Mouse (Mus musculus) adrenal gland, postnatal 4 days (tissue): Measurements from ENCODE around the gene Lama1. TPM values are rescaled to one million over a fixed set of nuclear protein-coding genes. Genes with fewer than 3 reads are reported as not detected.
A peak's percentile ranks its signal among the peaks of the same experiment; 100 is the strongest.
"Not testable (repeated sequence)": the region's sequence is repeated elsewhere in the genome, so short reads cannot be mapped to it uniquely, and the experiment has no call there.

Source experiments
- DNase-seq, 2 experiments: peaks; one replicate each; pipeline ENCODE4 v3.0.0; 2021 to 2022; ENCODE audit warnings: low spot score in 2 of 2, mixed read lengths in 2 of 2
- total RNA-seq, 2 experiments: library from RNA; stranded (reverse); gene quantifications; 2 replicates each; pipeline ENCODE4 v1.2.3; 2021

The Lama1 gene
- total RNA-seq, 2 experiments from 2014 or later: 21.6 to 34.4 TPM

DNA sequence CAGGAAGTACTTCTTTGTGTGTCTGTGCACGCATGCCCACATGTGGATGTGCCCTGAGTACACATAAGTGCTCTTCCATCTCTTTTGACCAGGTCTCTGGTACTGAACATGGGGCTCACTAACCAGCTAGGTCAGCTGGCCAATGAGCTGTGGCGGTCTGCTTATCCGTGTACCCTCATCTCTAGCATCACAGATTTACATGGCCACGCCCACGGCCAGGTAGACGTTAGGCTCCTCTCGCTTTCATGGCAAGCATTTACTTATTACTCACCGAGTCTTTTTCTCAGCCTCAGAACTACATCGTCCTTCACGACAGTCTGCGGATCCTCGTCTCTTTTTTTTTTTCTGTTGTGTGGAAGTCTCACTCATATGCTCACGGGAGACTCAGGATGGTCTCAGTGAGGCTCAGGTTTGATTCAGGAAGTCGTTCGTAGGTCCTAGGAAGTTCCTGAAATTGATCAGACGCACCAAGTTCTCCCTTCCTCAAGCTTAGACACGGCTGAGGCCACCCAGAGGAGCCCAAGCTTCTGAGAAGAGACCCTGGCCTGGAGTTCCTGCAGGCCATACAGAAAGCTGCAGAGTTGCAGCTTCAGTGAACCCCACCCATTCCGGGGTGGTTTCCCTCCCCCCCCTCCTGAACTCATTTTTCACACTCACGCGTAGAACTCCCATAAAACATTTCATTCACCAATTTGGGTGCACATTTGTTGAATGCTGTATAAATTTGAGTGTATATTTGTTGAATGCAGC is 139.3 kb downstream of the Lama1 start:
- DNase-seq: no peak

DNA sequence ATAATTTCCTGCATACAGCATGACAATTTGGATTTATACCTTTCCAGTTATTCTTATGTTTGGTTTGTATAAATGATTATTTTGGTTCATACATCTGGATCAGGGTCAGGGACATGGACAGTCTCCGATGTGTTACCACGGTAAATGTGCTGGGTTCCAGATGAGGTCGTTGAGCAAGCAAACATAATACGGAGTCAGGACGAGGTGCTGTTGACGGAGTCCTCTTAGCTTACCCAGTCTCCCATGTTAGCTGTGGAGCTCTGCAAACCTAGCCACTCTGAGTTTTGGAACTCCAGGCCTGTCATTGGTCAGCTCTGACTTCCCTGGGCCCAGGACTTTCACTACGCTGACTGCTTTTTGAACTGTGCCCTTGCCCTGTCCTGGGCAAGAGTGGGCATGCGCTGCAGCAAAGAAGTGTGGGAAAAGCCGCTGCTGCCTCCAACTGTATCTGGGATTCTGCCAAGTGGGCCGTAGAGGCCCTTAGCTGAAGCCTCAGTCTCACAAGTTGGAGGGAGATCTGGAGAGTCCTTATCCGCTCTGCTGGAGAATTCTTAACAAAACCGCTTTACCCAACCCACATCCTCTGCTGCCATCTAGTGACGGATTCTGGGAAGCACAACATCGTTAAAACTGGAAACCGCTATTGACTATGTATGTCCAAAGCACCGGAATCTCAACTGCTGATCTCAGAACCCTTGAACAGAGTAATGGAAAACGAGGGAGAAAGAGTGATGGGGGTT is 140.5 kb downstream of the Lama1 start:
- peak in 1 of 2 experiments; percentile 43 for DNase-seq

- DNase-seq: no peak
Measured at GRCm38 (mm10) chr17:67838948-67839347, 141.9 kb downstream of the Lama1 start.

DNA sequence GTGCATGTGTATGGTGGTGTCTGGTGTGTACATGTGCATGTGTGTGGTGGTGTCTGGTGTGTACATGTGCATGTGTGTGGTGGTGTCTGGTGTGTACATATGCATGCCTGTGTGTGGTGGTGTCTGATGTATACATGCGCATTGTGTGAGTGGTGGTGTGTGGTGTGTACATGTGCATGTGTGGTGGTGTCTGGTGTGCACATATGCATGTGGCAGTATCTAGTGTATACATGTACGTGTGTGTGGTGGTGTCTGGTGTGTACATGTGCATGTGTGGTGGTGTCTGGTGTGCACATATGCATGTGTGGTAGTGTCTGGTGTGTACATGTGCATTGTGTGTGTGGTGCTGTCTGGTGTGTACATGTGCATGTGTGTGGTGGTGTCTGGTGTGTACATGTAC is 144.4 kb downstream of the Lama1 start:
- DNase-seq: not testable (repeated sequence)

- DNase-seq: no peak
Measured at GRCm38 (mm10) chr17:67861080-67861630, 164.1 kb downstream of the Lama1 start.

DNA sequence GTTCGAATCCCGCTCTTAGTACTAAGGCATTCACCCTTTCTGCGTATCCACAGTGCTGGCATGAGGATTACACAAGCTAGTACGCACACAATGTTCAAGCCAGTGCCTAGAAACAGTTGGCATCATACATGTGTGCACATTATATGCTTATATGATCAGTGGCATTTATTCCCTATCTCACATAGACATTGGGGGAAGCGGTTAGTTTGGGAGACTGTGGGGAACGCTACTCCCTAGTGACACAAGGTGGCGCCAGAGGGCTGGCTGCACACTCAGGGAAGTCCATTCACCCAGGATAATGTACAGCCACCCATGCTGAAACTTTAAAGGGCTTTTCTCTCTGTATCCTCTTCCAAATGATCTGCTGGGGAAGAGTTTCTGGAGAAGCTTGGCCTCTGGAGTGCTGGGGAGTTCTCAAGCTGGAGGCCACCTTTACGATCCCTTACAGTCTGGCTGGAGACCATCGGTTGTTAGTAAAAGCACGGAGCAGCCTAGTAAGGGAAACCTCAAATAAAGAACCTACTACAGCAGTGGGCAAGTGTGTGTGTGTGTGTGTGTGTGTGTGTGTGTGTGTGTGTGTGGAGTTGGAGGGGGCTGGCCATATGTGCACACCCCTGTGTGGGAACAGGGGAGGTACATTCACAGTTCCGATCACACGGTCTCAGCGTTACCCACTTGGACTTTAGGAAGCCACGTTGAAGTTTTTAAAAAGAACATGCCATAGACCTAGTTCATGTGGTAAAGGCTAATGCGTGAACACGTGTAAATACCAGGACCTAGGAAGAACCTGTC is 164.9 kb downstream of the Lama1 start:
- DNase-seq: peak; percentile 25 to 50

DNA sequence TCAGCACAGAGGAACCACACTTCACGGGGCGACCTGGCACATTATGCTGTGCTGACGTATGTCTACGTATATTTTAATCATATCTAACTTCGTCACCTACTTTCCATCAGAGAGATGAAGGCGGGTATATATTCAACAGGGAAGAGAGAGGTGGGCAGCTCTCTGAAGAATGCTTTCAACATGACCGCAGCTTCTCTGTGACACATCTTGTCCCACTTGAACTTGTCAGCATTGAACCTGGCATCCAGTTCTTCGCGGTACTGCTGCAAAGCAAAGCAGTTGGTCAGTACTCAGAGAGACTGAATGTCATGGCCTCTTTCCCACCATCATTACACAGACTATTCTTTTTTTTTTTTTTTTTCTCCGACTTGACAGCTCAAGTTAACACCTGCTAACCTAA is 167.3 kb downstream of the Lama1 start:
- DNase-seq: no peak

GRCm38 (mm10) chr17:67864912-67865311 is 167.9 kb downstream of the Lama1 start:
- DNase-seq: no peak

- no peak for DNase-seq
Measured at GRCm38 (mm10) chr17:67866026-67866425, 169.0 kb downstream of the Lama1 start.

DNA sequence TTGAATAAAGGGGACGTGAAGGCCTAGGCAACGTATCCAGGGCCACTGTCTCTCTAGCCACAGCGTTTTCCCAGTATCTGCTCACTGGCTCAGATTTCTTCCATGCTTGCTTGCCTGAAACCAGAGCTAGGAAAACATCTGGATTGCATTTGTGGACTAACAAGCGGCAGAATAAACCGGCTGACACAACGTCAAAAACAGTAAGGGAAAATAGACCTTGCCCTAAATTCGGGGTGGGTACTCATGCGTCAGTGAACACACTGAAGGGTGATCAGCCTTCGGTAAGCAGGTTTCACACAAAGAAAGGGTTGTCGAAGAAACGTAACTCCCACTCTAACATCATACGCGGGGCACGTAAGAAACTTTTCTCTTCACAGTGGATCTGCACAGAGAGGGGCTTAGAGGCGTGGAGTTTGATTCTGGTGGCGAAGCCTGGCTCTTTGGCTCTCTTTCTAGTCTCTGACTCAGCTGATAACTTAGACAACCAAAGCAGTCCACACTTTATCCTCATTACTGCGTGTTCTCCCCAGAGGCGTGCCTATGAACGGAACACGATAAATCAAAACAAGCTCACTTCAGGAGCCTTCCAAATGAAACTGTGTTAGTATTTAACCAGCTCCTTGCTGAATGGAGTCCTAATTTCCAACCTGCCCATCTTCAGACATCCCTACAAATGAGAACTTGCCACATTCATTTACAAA is 169.6 kb downstream of the Lama1 start:
- DNase-seq: no peak

DNA sequence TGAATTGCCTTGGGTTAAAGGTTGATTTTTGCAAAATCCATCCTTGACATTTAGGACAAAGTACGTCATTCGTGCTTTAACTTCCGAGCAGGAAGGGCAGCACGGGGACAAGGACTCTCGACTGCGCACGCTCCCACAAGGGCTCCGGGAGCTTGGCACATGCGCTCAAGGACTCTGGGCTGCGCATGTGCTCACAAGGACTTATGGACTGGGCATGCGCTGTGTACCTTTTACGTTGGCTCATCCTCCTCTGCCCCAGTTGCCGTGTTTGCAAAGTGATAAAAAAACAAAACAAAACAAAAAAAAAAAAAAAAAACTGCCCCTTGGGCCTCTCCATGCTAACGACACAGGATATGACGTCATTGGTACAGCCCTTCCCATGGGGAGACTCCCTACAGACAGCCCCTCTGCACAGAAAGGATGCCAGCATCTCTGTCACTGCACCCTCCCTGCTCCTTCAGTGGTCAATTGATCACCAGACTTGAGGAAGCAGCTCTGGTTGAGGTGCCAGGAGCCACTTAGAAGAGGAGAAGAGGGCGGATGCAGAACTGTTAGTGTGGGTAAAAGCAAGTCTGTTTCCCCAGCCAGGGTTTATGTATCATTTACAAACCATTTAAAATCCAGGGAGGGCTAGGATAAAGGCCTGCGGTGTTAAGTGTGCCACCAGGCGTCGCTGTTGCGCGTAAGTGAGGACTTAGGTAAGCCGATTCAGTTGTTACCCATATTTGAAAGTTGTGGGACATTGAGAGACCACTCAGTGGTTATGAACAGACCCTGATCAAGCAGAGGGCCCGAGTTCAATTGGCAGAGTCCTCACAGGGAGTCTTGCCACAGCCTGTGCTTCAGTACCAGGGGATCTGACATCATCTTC is 172.9 kb downstream of the Lama1 start:
- peak; percentile 26 to 67 for DNase-seq

Other genes with a start within 250 kb of the Lama1 start
- gene Lrrc30, start 64.5 kb upstream of the Lama1 start, total RNA-seq: under 1 TPM; 0.50 to 0.62 TPM